9 mouse cellular contexts compared by ENCODE assay signal in the genomic region with DNA sequence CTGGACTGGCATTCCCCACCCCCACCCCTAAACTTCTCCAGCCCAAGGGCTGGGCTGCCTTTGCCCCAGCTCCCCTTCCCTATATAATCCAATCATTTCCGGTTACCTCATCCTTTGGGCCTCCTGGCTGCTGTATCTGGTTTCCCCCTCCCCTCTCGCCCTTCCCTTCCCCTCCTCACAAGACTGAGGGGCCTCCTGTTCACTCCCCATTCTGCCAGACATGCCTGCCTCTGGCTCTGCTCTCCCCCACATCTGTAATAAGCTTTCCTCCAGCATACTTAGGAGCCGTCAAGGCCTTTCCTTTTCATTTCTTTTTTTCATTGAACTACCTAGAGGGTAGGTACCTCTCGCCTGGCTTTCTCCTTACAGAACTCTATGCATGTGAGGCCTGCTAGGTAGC. TPM values are rescaled to one million over a fixed set of nuclear protein-coding genes. Genes with fewer than 3 reads are reported as not detected.
A peak's percentile ranks its signal among the peaks of the same experiment; 100 is the strongest.
DNase-seq lines count a peak whose midpoint lies in the region; ATAC-seq lines count a peak whose summit lies in the region.
"Had no signal": no experiment of that assay in that cellular context is flagged by ENCODE, and none has a peak within 500 bp of the region (broad histone marks: within the 10 kb centered on the region; RNA-seq: fewer than 3 reads in every experiment).

No protein-coding gene starts in this region.

- no peak overlapping the region for H3K4me2 ChIP-seq in heart, embryonic 16.5 days (ENCODE audit: low read depth, low read length)
- H3K4me2 ChIP-seq in midbrain, embryonic 11.5 days, result no peak overlapping the region
- H3K4me2 ChIP-seq in limb, embryonic 12.5 days, result no peak overlapping the region; the same call in 1 of the 2 replicates

- WGBS in heart, embryonic 16.5 days, result 53% methylated on average over 4 of the region's 4 CpGs
- 56% methylated on average over 4 of the region's 4 CpGs for WGBS in midbrain, embryonic 10.5 days
- 49% methylated on average over 4 of the region's 4 CpGs for WGBS in midbrain, embryonic 11.5 days
- WGBS in limb, embryonic 12.5 days, result 30% methylated on average over 4 of the region's 4 CpGs

- peaks cover 15% of the 10 kb centered on the region for H3K4me1 ChIP-seq in heart, embryonic 16.5 days (ENCODE audit: control insufficient read depth, insufficient read depth, low read length)
- H3K4me1 ChIP-seq in midbrain, embryonic 10.5 days, result peaks cover 28% of the 10 kb centered on the region
- H3K4me1 ChIP-seq in midbrain, embryonic 11.5 days (ENCODE audit: control insufficient read depth, insufficient read depth, low read length), result peaks cover 11% of the 10 kb centered on the region
- H3K4me1 ChIP-seq in limb, embryonic 12.5 days (replicated peaks), result peaks cover 46% of the 10 kb centered on the region

- H3K9ac ChIP-seq in heart, embryonic 16.5 days (ENCODE audit: low read length), result no peak overlapping the region
- H3K9ac ChIP-seq in midbrain, embryonic 11.5 days (ENCODE audit: low read length), result no peak overlapping the region
- peak overlapping the region; percentile 37; the same call in 1 of the 2 replicates for H3K9ac ChIP-seq in limb, embryonic 12.5 days (replicated peaks)

- H3K27me3 ChIP-seq in heart, embryonic 16.5 days (ENCODE audit: control insufficient read depth, insufficient read depth, low read length), result no peaks in the 10 kb centered on the region
- no peaks in the 10 kb centered on the region for H3K27me3 ChIP-seq in midbrain, embryonic 10.5 days (ENCODE audit: low read depth, poor library complexity, severe bottlenecking)
- H3K27me3 ChIP-seq in midbrain, embryonic 11.5 days (ENCODE audit: control insufficient read depth, insufficient read depth, low read length), result no peaks in the 10 kb centered on the region
- H3K27me3 ChIP-seq in limb, embryonic 12.5 days, result no peaks in the 10 kb centered on the region

- no peak overlapping the region for H3K4me3 ChIP-seq in heart, embryonic 16.5 days (ENCODE audit: low read length)
- H3K4me3 ChIP-seq in midbrain, embryonic 10.5 days, result no peak overlapping the region
- H3K4me3 ChIP-seq in midbrain, embryonic 11.5 days (ENCODE audit: low read depth, low read length), result no peak overlapping the region
- no peak overlapping the region for H3K4me3 ChIP-seq in limb, embryonic 12.5 days (replicated peaks)

- ATAC-seq in heart, embryonic 16.5 days (replicated peaks; ENCODE audit: extremely low read depth, insufficient read depth, low FRiP score), result 0 out of 2 replicates have a peak, but pooled peaks have one; percentile 23
- no peak for ATAC-seq in midbrain, embryonic 11.5 days (ENCODE audit: low FRiP score)
- ATAC-seq in limb, embryonic 12.5 days (ENCODE audit: insufficient number of reproducible peaks, insufficient read depth, low FRiP score, low TSS enrichment, low read depth), result peak; percentile 70; the same call in 1 of the 2 replicates

- H3K36me3 ChIP-seq in heart, embryonic 16.5 days (ENCODE audit: control insufficient read depth, insufficient read depth), result no peaks in the 10 kb centered on the region
- no peaks in the 10 kb centered on the region for H3K36me3 ChIP-seq in midbrain, embryonic 10.5 days
- H3K36me3 ChIP-seq in midbrain, embryonic 11.5 days (ENCODE audit: control insufficient read depth, insufficient read depth, low read length), result no peaks in the 10 kb centered on the region
- no peaks in the 10 kb centered on the region for H3K36me3 ChIP-seq in limb, embryonic 12.5 days

- intact Hi-C loops in gastrocnemius, postnatal 14 days (cut with DNase I; ENCODE audit: low total_unique reads), result no loop called here

- H3K9me3 ChIP-seq in heart, embryonic 16.5 days (replicated peaks; ENCODE audit: control insufficient read depth, low read length), result no peaks in the 10 kb centered on the region
- H3K9me3 ChIP-seq in midbrain, embryonic 10.5 days (replicated peaks), result no peaks in the 10 kb centered on the region
- H3K9me3 ChIP-seq in midbrain, embryonic 11.5 days (ENCODE audit: control insufficient read depth, low read length), result no peaks in the 10 kb centered on the region
- H3K9me3 ChIP-seq in limb, embryonic 12.5 days, result no peaks in the 10 kb centered on the region

- DNase-seq in heart, adult 11 months, result no peak
- no peak for DNase-seq in midbrain, embryonic 10.5 days (ENCODE audit: low spot score)
- DNase-seq in midbrain, embryonic 11.5 days (ENCODE audit: low spot score, missing footprints), result no peak
- DNase-seq in retina, postnatal 1 day, result peak; percentile 31
- no peak for DNase-seq in gastrocnemius, postnatal 14 days
- DNase-seq: adrenal gland, adult 8-10 months; spleen, adult 18-20 months had no signal

- H3K27ac ChIP-seq in heart, embryonic 16.5 days (ENCODE audit: low read length), result no peak overlapping the region
- H3K27ac ChIP-seq in midbrain, embryonic 10.5 days (replicated peaks), result peak overlapping the region; percentile 67
- H3K27ac ChIP-seq in midbrain, embryonic 11.5 days (ENCODE audit: low read depth, low read length), result no peak overlapping the region
- H3K27ac ChIP-seq in limb, embryonic 12.5 days, result peak overlapping the region; percentile 94

RNA-seq across cellular contexts. Expression of a gene that starts 19.9 kb away (rescaled TPM):
- 12.9 and 13.4 TPM in 2 replicates for polyA plus RNA-seq in heart, embryonic 16.5 days (2015; fragmentation: Nextera tagmentation; extraction: Ambion mirVana)
- 10.1 and 12.1 TPM in 2 replicates for polyA plus RNA-seq in midbrain, embryonic 10.5 days (2016; fragmentation: Nextera tagmentation; extraction: Ambion mirVana)
- polyA plus RNA-seq in midbrain, embryonic 11.5 days (2014; fragmentation: Nextera tagmentation; extraction: Ambion mirVana), result 9.8 and 11.3 TPM in 2 replicates
- polyA plus RNA-seq in limb, embryonic 12.5 days (2016; fragmentation: Nextera tagmentation; extraction: Ambion mirVana), result 11.3 and 11.6 TPM in 2 replicates
- total RNA-seq in gastrocnemius, postnatal 14 days (2021), result 10 to 100 TPM; 79.9 to 82.2 TPM

RNA-seq across cellular contexts. Expression of a gene that starts 43.0 kb away (rescaled TPM):
- 43.1 and 52.7 TPM in 2 replicates for polyA plus RNA-seq in heart, embryonic 16.5 days (2015; fragmentation: Nextera tagmentation; extraction: Ambion mirVana)
- polyA plus RNA-seq in midbrain, embryonic 10.5 days (2016; fragmentation: Nextera tagmentation; extraction: Ambion mirVana), result 85.4 and 89.4 TPM in 2 replicates
- 30.4 and 32.6 TPM in 2 replicates for polyA plus RNA-seq in midbrain, embryonic 11.5 days (2014; fragmentation: Nextera tagmentation; extraction: Ambion mirVana)
- polyA plus RNA-seq in limb, embryonic 12.5 days (2016; fragmentation: Nextera tagmentation; extraction: Ambion mirVana), result 60.2 and 72.2 TPM in 2 replicates
- 10 to 100 TPM; 86.6 to 88.9 TPM for total RNA-seq in gastrocnemius, postnatal 14 days (2021)

Comparison
In these comparisons a context has a peak if more than half of its experiments do, and no peak if none do; other contexts are left out.
1. H3K27ac ChIP-seq: peak in midbrain, embryonic 10.5 days (single experiment) and limb, embryonic 12.5 days (single experiment); none in heart, embryonic 16.5 days (single experiment) and midbrain, embryonic 11.5 days (single experiment).